In genomic region chr19:3942986-3943735, GRCm38 (mm10) we compare ENCODE assay signal across 9 mouse cellular contexts. TPM values are rescaled to one million over a fixed set of nuclear protein-coding genes. Genes with fewer than 3 reads are reported as not detected.
DNase-seq lines count a peak whose midpoint lies in the region; ATAC-seq lines count a peak whose summit lies in the region.
"Had no signal": no experiment of that assay in that cellular context is flagged by ENCODE, and none has a peak within 500 bp of the region (broad histone marks: within the 10 kb centered on the region; RNA-seq: fewer than 3 reads in every experiment).

No protein-coding gene starts in this region.

- intact Hi-C loops in left cerebral cortex, postnatal 14 days (cut with DNase I) = no loop called here

- H3K27ac ChIP-seq in hindbrain, embryonic 14.5 days = no peak overlapping the region
- no peak overlapping the region for H3K27ac ChIP-seq in limb, embryonic 15.5 days

- H3K4me2 ChIP-seq in hindbrain, embryonic 14.5 days (replicated peaks) = 0 out of 2 replicates have a peak overlapping the region, but pooled peaks have one; percentile 10
- peak overlapping the region; percentile 30 for H3K4me2 ChIP-seq in limb, embryonic 15.5 days

- H3K36me3 ChIP-seq in hindbrain, embryonic 14.5 days (replicated peaks; ENCODE audit: control insufficient read depth, insufficient read depth) = no peaks in the 10 kb centered on the region
- H3K36me3 ChIP-seq in limb, embryonic 15.5 days = no peaks in the 10 kb centered on the region

- no peaks in the 10 kb centered on the region for H3K9me3 ChIP-seq in hindbrain, embryonic 14.5 days (ENCODE audit: control insufficient read depth, low read length)
- H3K9me3 ChIP-seq in limb, embryonic 15.5 days = no peaks in the 10 kb centered on the region

- no peaks in the 10 kb centered on the region for H3K4me1 ChIP-seq in hindbrain, embryonic 14.5 days (replicated peaks; ENCODE audit: control insufficient read depth, insufficient read depth, low read length)
- peaks cover 7% of the 10 kb centered on the region for H3K4me1 ChIP-seq in limb, embryonic 15.5 days

- H3K4me3 ChIP-seq in hindbrain, embryonic 14.5 days (replicated peaks; ENCODE audit: low read length) = no peak overlapping the region
- no peak overlapping the region for H3K4me3 ChIP-seq in limb, embryonic 15.5 days

- DNase-seq in A20 (ENCODE audit: low read depth, low spot score) (peak; percentile 98), ES-CJ7 (ENCODE audit: low read depth, low spot score) (peak; percentile 85)
- DNase-seq in hindbrain, embryonic 14.5 days (ENCODE audit: low spot score) = no peak
- peak; percentile 67 for DNase-seq in spleen, adult 12 weeks (ENCODE audit: low spot score)
- no peak for DNase-seq in left cerebral cortex, postnatal 14 days (ENCODE audit: low spot score in 2 of 2)
- no peak for DNase-seq in cerebellum, postnatal 4 days (ENCODE audit: low spot score in 2 of 2)
- DNase-seq in layer of hippocampus, postnatal 14 days (ENCODE audit: low spot score in 2 of 2) = no peak

- H3K27me3 ChIP-seq in hindbrain, embryonic 14.5 days (ENCODE audit: control insufficient read depth, insufficient read depth, low read length) = peaks cover 6% of the 10 kb centered on the region; the same call in 1 of the 2 replicates
- H3K27me3 ChIP-seq in limb, embryonic 15.5 days = 0 out of 2 replicates have a peak, but pooled peaks cover 5% of the 10 kb centered on the region

- 23% methylated on average over 27 of the region's 27 CpGs for WGBS in hindbrain, embryonic 14.5 days
- WGBS in limb, embryonic 15.5 days = 24% methylated on average over 27 of the region's 27 CpGs

- H3K9ac ChIP-seq in hindbrain, embryonic 14.5 days = no peak overlapping the region
- H3K9ac ChIP-seq in limb, embryonic 15.5 days = no peak overlapping the region

- no peak for ATAC-seq in hindbrain, embryonic 14.5 days (ENCODE audit: low FRiP score)
- ATAC-seq in limb, embryonic 15.5 days (ENCODE audit: insufficient number of reproducible peaks, low FRiP score, low TSS enrichment, low read depth) = 0 out of 2 replicates have a peak, but pooled peaks have one; percentile 20

RNA-seq across cellular contexts. Expression of gene Unc93b1, which starts 8.2 kb away (rescaled TPM):
- 9.7 and 10.4 TPM in 2 replicates for polyA plus RNA-seq in hindbrain, embryonic 14.5 days (2014; fragmentation: Nextera tagmentation; extraction: Ambion mirVana)
- 26.1 and 30.5 TPM in 2 replicates for polyA plus RNA-seq in limb, embryonic 15.5 days (2015; fragmentation: Nextera tagmentation; extraction: Ambion mirVana)
- 10 to 100 TPM; 16.0 to 18.4 TPM for total RNA-seq in left cerebral cortex, postnatal 14 days (2021)
- total RNA-seq in layer of hippocampus, postnatal 14 days (2021) = 10 to 100 TPM; 17.1 to 18.1 TPM

RNA-seq across cellular contexts. Expression of gene Aldh3b1, which starts 13.6 kb away (rescaled TPM):
- 2.4 and 3.3 TPM in 2 replicates for polyA plus RNA-seq in hindbrain, embryonic 14.5 days (2014; fragmentation: Nextera tagmentation; extraction: Ambion mirVana)
- 2.7 and 4.2 TPM in 2 replicates for polyA plus RNA-seq in limb, embryonic 15.5 days (2015; fragmentation: Nextera tagmentation; extraction: Ambion mirVana)
- 1 to 10 TPM; 1.8 to 2.0 TPM for total RNA-seq in left cerebral cortex, postnatal 14 days (2021)
- total RNA-seq in layer of hippocampus, postnatal 14 days (2021) = 1 to 10 TPM; 2.8 TPM

RNA-seq across cellular contexts. Expression of gene Aldh3b3, which starts 15.3 kb away (rescaled TPM):
- polyA plus RNA-seq in hindbrain, embryonic 14.5 days (2014; fragmentation: Nextera tagmentation; extraction: Ambion mirVana) = not detected in 2 replicates
- 3.7 and 6.7 TPM in 2 replicates for polyA plus RNA-seq in limb, embryonic 15.5 days (2015; fragmentation: Nextera tagmentation; extraction: Ambion mirVana)
- total RNA-seq in left cerebral cortex, postnatal 14 days (2021) = under 1 TPM in 1 of 2 experiments, not detected in 1; 0.13 TPM
- total RNA-seq in layer of hippocampus, postnatal 14 days (2021) = not detected
- polyA plus RNA-seq: embryonic facial prominence, embryonic 11.5 days had no signal

RNA-seq across cellular contexts. Expression of gene Aldh3b2, which starts 29.0 kb away (rescaled TPM):
- 0.13 and 0.32 TPM in 2 replicates for polyA plus RNA-seq in hindbrain, embryonic 14.5 days (2014; fragmentation: Nextera tagmentation; extraction: Ambion mirVana)
- polyA plus RNA-seq in limb, embryonic 15.5 days (2015; fragmentation: Nextera tagmentation; extraction: Ambion mirVana) = 35.9 and 37.2 TPM in 2 replicates
- total RNA-seq in left cerebral cortex, postnatal 14 days (2021) = 1 to 10 TPM; 1.8 to 2.4 TPM
- total RNA-seq in layer of hippocampus, postnatal 14 days (2021) = 1 to 10 TPM in 1 of 2 experiments, under 1 TPM in 1; 0.98 to 1.9 TPM

RNA-seq across cellular contexts. Expression of gene Ndufs8, which starts 30.6 kb away (rescaled TPM):
- 310 and 332 TPM in 2 replicates for polyA plus RNA-seq in hindbrain, embryonic 14.5 days (2014; fragmentation: Nextera tagmentation; extraction: Ambion mirVana)
- polyA plus RNA-seq in limb, embryonic 15.5 days (2015; fragmentation: Nextera tagmentation; extraction: Ambion mirVana) = 244 and 254 TPM in 2 replicates
- 100 to 1,000 TPM; 134 to 149 TPM for total RNA-seq in left cerebral cortex, postnatal 14 days (2021)
- 100 to 1,000 TPM; 130 TPM for total RNA-seq in layer of hippocampus, postnatal 14 days (2021)

Comparison
In these comparisons a context has a peak if more than half of its experiments do, and no peak if none do; other contexts are left out.
1. DNase-seq: peak in A20 (single experiment), ES-CJ7 (single experiment) and spleen, adult 12 weeks (single experiment); none in hindbrain, embryonic 14.5 days (single experiment), left cerebral cortex, postnatal 14 days (0 of 2), cerebellum, postnatal 4 days (0 of 2) and layer of hippocampus, postnatal 14 days (0 of 2).